31 mouse cellular contexts compared by ENCODE assay signal in genomic region chr7:75253611-75254250, GRCm38 (mm10). TPM values are rescaled to one million over a fixed set of nuclear protein-coding genes. Genes with fewer than 3 reads are reported as not detected.
DNase-seq lines count a peak whose midpoint lies in the region; ATAC-seq and TF ChIP-seq lines count a peak whose summit lies in the region.
"Had no signal": no experiment of that assay in that cellular context is flagged by ENCODE, and none has a peak within 500 bp of the region (broad histone marks: within the 10 kb centered on the region; RNA-seq: fewer than 3 reads in every experiment).

No protein-coding gene starts in this region.

- H3K9ac ChIP-seq in hindbrain, embryonic 15.5 days = no peak overlapping the region
- H3K9ac ChIP-seq in hindbrain, embryonic 11.5 days (ENCODE audit: low read depth, low read length) = no peak overlapping the region
- H3K9ac ChIP-seq: embryonic facial prominence, embryonic 15.5 days; forebrain, embryonic 13.5 days; kidney, embryonic 15.5 days; limb, embryonic 15.5 days; liver, embryonic 13.5 days; midbrain, embryonic 12.5 days had no signal

- no peaks in the 10 kb centered on the region for H3K27me3 ChIP-seq in cerebellum, adult 2 months (ENCODE audit: control insufficient read depth, insufficient read depth, low read length)
- no peaks in the 10 kb centered on the region for H3K27me3 ChIP-seq in hindbrain, embryonic 15.5 days
- H3K27me3 ChIP-seq in hindbrain, embryonic 11.5 days (ENCODE audit: control insufficient read depth, insufficient read depth, low read length) = no peaks in the 10 kb centered on the region
- H3K27me3 ChIP-seq: CH12.LX; embryonic facial prominence, embryonic 15.5 days; forebrain, embryonic 13.5 days; kidney, embryonic 15.5 days; limb, embryonic 15.5 days; liver, embryonic 13.5 days; midbrain, embryonic 12.5 days had no signal

- 0 out of 2 replicates have a peak overlapping the region, but pooled peaks have one; percentile 50 for H3K27ac ChIP-seq in cerebellum, adult 2 months (ENCODE audit: insufficient read depth, low read length)
- peak overlapping the region; percentile 45; the same call in 1 of the 2 replicates for H3K27ac ChIP-seq in hindbrain, embryonic 15.5 days (replicated peaks)
- no peak overlapping the region for H3K27ac ChIP-seq in hindbrain, embryonic 11.5 days (ENCODE audit: low read depth, low read length)
- H3K27ac ChIP-seq: embryonic facial prominence, embryonic 10.5 days; embryonic facial prominence, embryonic 15.5 days; forebrain, embryonic 13.5 days; gastrocnemius, adult 2 months; hindbrain, embryonic 10.5 days; kidney, embryonic 15.5 days; limb, embryonic 10.5 days; limb, embryonic 15.5 days; liver, embryonic 13.5 days; midbrain, embryonic 12.5 days had no signal

- H3K4me2 ChIP-seq in hindbrain, embryonic 15.5 days = no peak overlapping the region
- H3K4me2 ChIP-seq in hindbrain, embryonic 11.5 days (replicated peaks; ENCODE audit: low read depth, low read length) = no peak overlapping the region
- H3K4me2 ChIP-seq: embryonic facial prominence, embryonic 15.5 days; forebrain, embryonic 13.5 days; kidney, embryonic 15.5 days; limb, embryonic 15.5 days; liver, embryonic 13.5 days; midbrain, embryonic 12.5 days had no signal

- DNase-seq in cerebellum, adult 2 months = no peak
- DNase-seq in cerebellum, adult 8-10 months = no peak
- no peak for DNase-seq in hindbrain, embryonic 11.5 days (ENCODE audit: low spot score)
- peak; percentile 8 for DNase-seq in lung, postnatal 10 days
- DNase-seq in lung, postnatal 14 days = no peak
- DNase-seq in ovary, postnatal 14 days (ENCODE audit: low spot score) = no peak
- DNase-seq: adrenal gland, adult 2 months; adrenal gland, postnatal 36 days; cerebellum, adult 11 months; gastrocnemius, adult 2 months; gastrocnemius, postnatal 36 days; heart, postnatal 14 days; kidney, adult 18-20 months; kidney, postnatal 25 days; liver, embryonic 13.5 days; lung, adult 2 months; lung, postnatal 36 days; right cerebral cortex, adult 18-20 months; spleen, adult 18-20 months; thymus, postnatal 14 days had no signal

- peaks cover 2% of the 10 kb centered on the region for H3K4me1 ChIP-seq in cerebellum, adult 2 months (ENCODE audit: control insufficient read depth, insufficient read depth, low read length)
- H3K4me1 ChIP-seq in hindbrain, embryonic 15.5 days (replicated peaks) = no peaks in the 10 kb centered on the region
- H3K4me1 ChIP-seq in hindbrain, embryonic 11.5 days (replicated peaks; ENCODE audit: control insufficient read depth, insufficient read depth, low read length) = no peaks in the 10 kb centered on the region
- H3K4me1 ChIP-seq: embryonic facial prominence, embryonic 10.5 days; embryonic facial prominence, embryonic 15.5 days; forebrain, embryonic 13.5 days; hindbrain, embryonic 10.5 days; kidney, embryonic 15.5 days; limb, embryonic 10.5 days; limb, embryonic 15.5 days; liver, embryonic 13.5 days; midbrain, embryonic 12.5 days had no signal

- no peak for TF ChIP-seq POLR2A in cerebellum, adult 2 months (IDR thresholded peaks at IDR 0.05; ENCODE audit: borderline replicate concordance, insufficient read depth, low read length)

- TF ChIP-seq CTCF in cerebellum, adult 2 months (IDR thresholded peaks at IDR 0.05; ENCODE audit: borderline replicate concordance, insufficient read depth, low read depth, low read length) = no peak

- 69% methylated on average over 8 of the region's 8 CpGs for WGBS in cerebellum, adult 2 months
- 78% methylated on average over 8 of the region's 8 CpGs for WGBS in hindbrain, embryonic 15.5 days
- WGBS in hindbrain, embryonic 11.5 days = 88% methylated on average over 8 of the region's 8 CpGs

- ATAC-seq in hindbrain, embryonic 15.5 days (ENCODE audit: low FRiP score, low read depth) = peak; percentile 34; the same call in 1 of the 2 replicates
- no peak for ATAC-seq in hindbrain, embryonic 11.5 days (ENCODE audit: low FRiP score)
- ATAC-seq: activated CD4-positive, CD25-positive, alpha-beta regulatory T cell, adult 4 months; forebrain, embryonic 13.5 days had no signal

- no peaks in the 10 kb centered on the region for H3K36me3 ChIP-seq in hindbrain, embryonic 15.5 days
- no peaks in the 10 kb centered on the region for H3K36me3 ChIP-seq in hindbrain, embryonic 11.5 days (ENCODE audit: control insufficient read depth, insufficient read depth, low read length)
- H3K36me3 ChIP-seq: embryonic facial prominence, embryonic 10.5 days; embryonic facial prominence, embryonic 15.5 days; hindbrain, embryonic 10.5 days; kidney, embryonic 15.5 days; limb, embryonic 10.5 days; limb, embryonic 15.5 days; liver, embryonic 13.5 days; midbrain, embryonic 12.5 days had no signal

- no peak overlapping the region for H3K4me3 ChIP-seq in cerebellum, adult 2 months (replicated peaks; ENCODE audit: insufficient read depth, low read depth, low read length)
- H3K4me3 ChIP-seq in hindbrain, embryonic 15.5 days = no peak overlapping the region
- H3K4me3 ChIP-seq in hindbrain, embryonic 11.5 days (ENCODE audit: low read depth, low read length) = no peak overlapping the region
- H3K4me3 ChIP-seq: embryonic facial prominence, embryonic 10.5 days; embryonic facial prominence, embryonic 15.5 days; forebrain, embryonic 13.5 days; gastrocnemius, adult 2 months; hindbrain, embryonic 10.5 days; kidney, embryonic 15.5 days; limb, embryonic 10.5 days; limb, embryonic 15.5 days; liver, embryonic 13.5 days; midbrain, embryonic 12.5 days had no signal

- no peaks in the 10 kb centered on the region for H3K9me3 ChIP-seq in hindbrain, embryonic 15.5 days
- no peaks in the 10 kb centered on the region for H3K9me3 ChIP-seq in hindbrain, embryonic 11.5 days (ENCODE audit: control insufficient read depth, low read length)
- H3K9me3 ChIP-seq: embryonic facial prominence, embryonic 10.5 days; embryonic facial prominence, embryonic 15.5 days; forebrain, embryonic 13.5 days; hindbrain, embryonic 10.5 days; kidney, embryonic 15.5 days; limb, embryonic 10.5 days; limb, embryonic 15.5 days; liver, embryonic 13.5 days; midbrain, embryonic 12.5 days had no signal

RNA-seq across cellular contexts. Expression of gene Sv2b, which starts 55.3 kb away (rescaled TPM):
- polyA plus RNA-seq in cerebellum, adult 2 months (2012; rRNA removed) = 89.2 and 103 TPM in 2 replicates
- 18.5 and 18.6 TPM in 2 replicates for polyA plus RNA-seq in hindbrain, embryonic 15.5 days (2015; fragmentation: Nextera tagmentation; extraction: Ambion mirVana)
- polyA plus RNA-seq in hindbrain, embryonic 11.5 days (2014; fragmentation: Nextera tagmentation; extraction: Ambion mirVana) = 0.85 and 1.5 TPM in 2 replicates
- polyA plus RNA-seq: activated CD4-positive, CD25-positive, alpha-beta regulatory T cell, adult 4 months had no signal
